Mouse (Mus musculus): ENCODE measurements at regions not wholly inside any gene's neighbourhood (a gene's known extent, or its start where the extent isn't known, plus 50 kb on each side); places are given as distances from the start of the nearest gene placed in this dataset.

DNA sequence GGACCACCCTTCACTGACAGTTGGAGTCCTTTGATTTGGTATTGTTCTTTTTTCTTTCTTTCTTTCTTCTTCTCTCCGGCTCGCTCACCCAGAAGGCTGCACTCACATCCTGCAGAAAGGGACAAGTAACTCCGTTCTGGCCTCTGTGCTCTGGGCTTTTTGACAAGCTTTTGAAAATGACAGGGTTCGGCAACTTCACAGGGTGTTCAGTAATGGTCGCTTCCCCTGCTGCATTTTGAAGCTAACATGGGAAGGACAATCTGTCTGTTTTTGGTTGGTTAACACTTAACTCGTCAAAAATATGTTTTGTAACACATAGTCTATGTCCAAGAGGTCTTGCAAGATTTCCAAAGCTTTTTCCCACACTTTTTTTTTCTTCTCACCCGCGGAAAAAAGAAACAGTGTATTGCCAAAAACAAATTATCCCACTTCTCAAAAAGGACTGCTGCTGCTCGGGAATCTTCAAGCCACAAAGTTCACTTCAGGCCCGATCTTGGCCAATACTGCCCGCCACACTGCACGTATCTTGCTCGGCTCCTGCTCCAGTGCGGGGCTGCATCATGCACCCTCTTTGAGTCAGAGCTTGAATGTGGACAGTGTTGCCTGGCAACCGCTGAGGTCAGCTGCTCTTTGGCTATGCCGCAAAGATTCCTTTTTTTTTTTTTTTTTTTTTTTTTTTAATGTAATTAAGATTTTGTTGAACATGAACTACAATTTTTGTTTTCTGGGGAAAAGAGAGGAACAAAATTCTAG lies 209.4 kb upstream of the Inhba start:
- no peaks in the 10 kb centered on the region for H3K36me3 ChIP-seq
- 43% methylated on average over 16 of the region's 16 CpGs for WGBS
- ATAC-seq (ENCODE audit: low FRiP score, low read depth): peak; percentile 97
- no peak overlapping the region for H3K27ac ChIP-seq (replicated peaks)
- H3K4me1 ChIP-seq: no peaks in the 10 kb centered on the region
- H3K27me3 ChIP-seq: no peaks in the 10 kb centered on the region
- H3K9me3 ChIP-seq: no peaks in the 10 kb centered on the region
- H3K4me2 ChIP-seq (replicated peaks): peak overlapping the region; percentile 15; the same call in 1 of the 2 replicates
- H3K9ac ChIP-seq (replicated peaks): no peak overlapping the region
- no peak overlapping the region for H3K4me3 ChIP-seq

DNA sequence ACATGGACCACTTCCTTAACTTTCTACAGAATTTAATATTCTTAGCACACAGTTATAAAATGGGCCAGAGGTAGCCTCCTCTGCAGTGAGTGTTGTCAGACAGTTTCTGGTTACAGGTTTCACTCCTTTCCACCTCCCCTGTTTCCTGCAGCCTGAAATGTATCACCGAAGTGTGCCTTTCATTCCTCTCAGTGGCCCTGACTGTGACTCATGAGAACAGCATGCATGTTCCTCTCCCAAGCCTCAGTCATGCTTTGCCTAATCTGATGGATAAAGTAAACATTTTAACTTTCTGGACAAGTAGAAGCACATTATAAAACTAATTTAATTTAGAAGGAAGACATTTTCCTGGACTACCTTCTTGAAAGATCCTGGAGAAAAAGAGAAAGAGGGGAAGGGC lies 207.7 kb upstream of the Inhba start:
- WGBS: 70% methylated on average over 1 of the region's 1 CpGs
- no peak overlapping the region for H3K4me3 ChIP-seq
- no peaks in the 10 kb centered on the region for H3K9me3 ChIP-seq
- H3K27ac ChIP-seq (replicated peaks): no peak overlapping the region
- no peak for ATAC-seq (ENCODE audit: low FRiP score, low read depth)
- H3K4me2 ChIP-seq (replicated peaks): no peak overlapping the region
- H3K36me3 ChIP-seq: no peaks in the 10 kb centered on the region
- H3K9ac ChIP-seq (replicated peaks): no peak overlapping the region
- no peaks in the 10 kb centered on the region for H3K27me3 ChIP-seq
- no peaks in the 10 kb centered on the region for H3K4me1 ChIP-seq

DNA sequence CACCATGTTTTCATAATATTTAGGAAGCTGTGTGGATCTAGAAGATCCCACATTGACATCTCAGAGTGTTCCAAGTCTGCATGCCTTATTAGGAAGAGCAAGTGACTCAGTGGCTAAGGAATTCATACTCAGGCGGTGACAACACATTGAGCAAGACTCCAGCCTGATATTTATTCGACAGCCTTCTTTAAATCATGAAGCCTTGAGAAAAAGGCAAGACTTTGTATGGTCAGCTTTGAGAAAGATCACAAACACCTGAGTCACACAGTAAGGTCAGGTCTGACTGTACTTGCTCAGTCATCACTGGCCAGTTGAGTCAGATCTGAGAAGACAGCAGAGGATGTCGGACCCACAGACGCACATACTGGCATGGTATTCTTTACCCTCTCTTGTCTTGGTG lies 204.7 kb upstream of the Inhba start:
- no peak overlapping the region for H3K4me2 ChIP-seq (replicated peaks)
- H3K4me1 ChIP-seq: no peaks in the 10 kb centered on the region
- no peaks in the 10 kb centered on the region for H3K9me3 ChIP-seq
- no peak overlapping the region for H3K27ac ChIP-seq (replicated peaks)
- H3K27me3 ChIP-seq: no peaks in the 10 kb centered on the region
- H3K4me3 ChIP-seq: no peak overlapping the region
- no peak for ATAC-seq (ENCODE audit: low FRiP score, low read depth)
- no peak overlapping the region for H3K9ac ChIP-seq (replicated peaks)
- WGBS: 95% methylated on average over 4 of the region's 4 CpGs
- no peaks in the 10 kb centered on the region for H3K36me3 ChIP-seq

DNA sequence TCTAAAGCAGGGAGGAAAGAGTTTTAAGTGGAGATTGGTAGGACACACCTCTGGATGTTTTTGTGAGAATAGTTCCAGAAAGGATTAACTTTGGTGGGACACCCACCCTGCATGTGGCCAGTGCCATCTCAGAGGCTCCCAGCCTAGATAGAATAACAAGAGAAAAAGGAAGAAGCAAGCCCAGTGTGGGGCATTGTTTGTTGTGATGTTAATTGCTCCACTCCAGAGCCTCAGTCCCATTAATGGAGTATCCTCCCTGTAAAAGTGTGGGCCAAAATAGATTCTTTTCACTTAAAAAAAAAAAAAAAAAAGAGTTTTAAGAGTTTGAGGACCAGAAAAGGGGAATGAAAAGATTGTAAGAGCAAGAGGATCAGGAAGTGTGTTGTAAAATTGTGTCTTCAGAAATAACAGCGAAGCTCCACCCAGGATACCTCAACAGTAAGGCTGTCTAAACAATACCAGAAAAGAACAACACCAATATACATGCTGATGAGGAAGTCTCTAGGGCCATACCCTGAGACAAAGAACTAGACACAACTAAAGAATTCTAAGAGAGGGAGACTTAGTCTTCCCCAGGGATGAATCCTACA lies 189.3 kb upstream of the Inhba start:
- Histone ChIP-seq H3K36me3 (no peaks in the 10 kb centered on the region), H3K9ac (replicated peaks) (no peak overlapping the region), H3K9me3 (no peaks in the 10 kb centered on the region), H3K4me1 (no peaks in the 10 kb centered on the region), H3K4me3 (no peak overlapping the region), H3K27me3 (no peaks in the 10 kb centered on the region), H3K27ac (replicated peaks) (no peak overlapping the region), H3K4me2 (replicated peaks) (no peak overlapping the region)
- no peak for ATAC-seq (ENCODE audit: low FRiP score, low read depth)
- WGBS: 24% methylated on average over 1 of the region's 1 CpGs

DNA sequence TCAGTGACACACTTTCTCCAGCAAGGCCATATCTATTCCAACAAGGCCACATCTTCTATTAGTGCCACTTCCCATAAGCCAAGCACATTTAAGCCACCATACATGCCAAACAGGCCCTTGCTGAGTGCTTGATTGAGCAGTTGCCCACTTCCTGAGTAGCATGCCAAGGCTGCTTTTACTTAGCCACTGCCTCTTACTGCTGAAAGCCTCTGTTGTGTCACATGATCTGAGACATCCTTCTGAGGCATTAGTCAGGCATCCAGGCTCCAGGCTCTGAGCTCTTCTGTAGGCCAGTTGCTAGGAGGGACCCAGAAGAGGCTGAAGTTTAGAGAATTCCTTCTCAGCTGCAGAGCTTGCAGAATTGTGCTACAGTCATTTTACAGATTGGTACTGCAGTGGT lies 165.8 kb upstream of the Inhba start:
- Histone ChIP-seq H3K27me3 (no peaks in the 10 kb centered on the region), H3K9ac (replicated peaks) (no peak overlapping the region), H3K4me2 (replicated peaks) (no peak overlapping the region), H3K4me1 (0 out of 2 replicates have a peak, but pooled peaks cover 6% of the 10 kb centered on the region), H3K9me3 (no peaks in the 10 kb centered on the region), H3K4me3 (no peak overlapping the region), H3K27ac (replicated peaks) (no peak overlapping the region), H3K36me3 (no peaks in the 10 kb centered on the region)
- ATAC-seq (ENCODE audit: low FRiP score, low read depth): no peak

DNA sequence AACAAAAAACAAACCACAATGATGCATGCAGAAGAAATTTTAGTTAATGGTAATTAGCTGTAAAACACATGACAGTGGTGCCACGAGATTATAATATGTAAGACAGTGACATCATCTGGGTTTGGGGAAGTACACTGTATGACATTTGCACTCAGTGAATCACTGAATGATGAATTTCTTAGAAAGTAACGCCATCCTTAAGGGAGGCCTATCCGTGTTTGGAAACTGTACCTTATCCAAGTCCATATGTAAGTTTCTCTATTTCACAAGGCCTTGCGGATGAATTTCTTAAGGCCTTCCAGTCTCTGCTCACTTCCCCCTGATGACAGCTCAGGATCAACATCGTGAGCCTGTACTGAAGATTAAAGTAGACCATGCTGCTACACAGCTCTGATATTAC lies 163.6 kb upstream of the Inhba start:
- H3K4me3 ChIP-seq: no peak overlapping the region
- H3K4me2 ChIP-seq (replicated peaks): no peak overlapping the region
- H3K27ac ChIP-seq (replicated peaks): no peak overlapping the region
- H3K36me3 ChIP-seq: no peaks in the 10 kb centered on the region
- no peaks in the 10 kb centered on the region for H3K27me3 ChIP-seq
- H3K9ac ChIP-seq (replicated peaks): no peak overlapping the region
- no peak for ATAC-seq (ENCODE audit: low FRiP score, low read depth)
- WGBS: 91% methylated on average over 5 of the region's 5 CpGs
- no peaks in the 10 kb centered on the region for H3K9me3 ChIP-seq
- 0 out of 2 replicates have a peak, but pooled peaks cover 6% of the 10 kb centered on the region for H3K4me1 ChIP-seq

DNA sequence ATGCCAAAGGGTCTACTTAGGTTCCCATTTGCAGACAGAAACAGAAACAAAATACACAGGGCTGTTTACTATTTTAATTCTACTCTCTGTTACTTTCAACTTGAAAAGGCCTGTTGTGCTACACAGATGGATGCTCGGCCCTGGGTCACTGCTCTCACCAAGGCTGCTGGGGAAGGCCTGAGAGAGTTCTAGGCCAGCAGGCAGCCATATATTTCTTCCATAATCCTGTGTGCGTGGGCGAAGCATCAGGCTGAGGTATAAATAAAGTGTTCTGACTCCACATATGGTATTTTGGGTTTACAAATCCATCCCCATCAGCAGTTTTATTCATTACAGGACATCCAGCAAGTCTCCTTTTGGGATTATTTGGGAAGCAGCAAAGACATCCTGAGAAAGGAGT lies 162.5 kb upstream of the Inhba start:
- H3K9me3 ChIP-seq: no peaks in the 10 kb centered on the region
- WGBS: 74% methylated on average over 3 of the region's 3 CpGs

DNA sequence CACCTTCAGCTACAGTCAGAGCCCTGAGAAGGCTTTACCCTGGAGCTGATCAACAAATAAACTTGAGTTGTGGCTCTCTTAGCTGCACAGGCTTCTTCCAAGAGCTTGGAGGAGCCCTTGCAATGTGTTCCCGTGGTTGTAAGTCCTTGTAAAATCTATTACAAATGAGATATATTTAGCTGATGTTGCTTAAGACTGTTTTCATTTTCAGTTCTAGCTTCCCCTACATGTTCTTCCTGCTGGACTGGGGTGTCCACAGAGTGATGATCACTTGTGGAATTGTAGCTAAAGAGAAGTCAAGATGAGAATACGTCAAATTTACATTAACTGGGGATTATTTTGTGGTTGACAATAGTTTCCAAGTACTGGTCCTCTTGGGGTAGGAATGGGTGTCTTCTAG lies 161.3 kb upstream of the Inhba start:
- Histone ChIP-seq H3K9ac (replicated peaks) (no peak overlapping the region), H3K4me3 (no peak overlapping the region), H3K4me1 (0 out of 2 replicates have a peak, but pooled peaks cover 6% of the 10 kb centered on the region), H3K27ac (replicated peaks) (no peak overlapping the region), H3K4me2 (replicated peaks) (no peak overlapping the region), H3K27me3 (no peaks in the 10 kb centered on the region), H3K9me3 (no peaks in the 10 kb centered on the region), H3K36me3 (no peaks in the 10 kb centered on the region)
- ATAC-seq (ENCODE audit: low FRiP score, low read depth): no peak
- WGBS: 82% methylated on average over 2 of the region's 2 CpGs

More for the DNA sequence above, 162.5 kb upstream of the Inhba start:
- Histone ChIP-seq H3K27ac (replicated peaks) (no peak overlapping the region), H3K4me1 (0 out of 2 replicates have a peak, but pooled peaks cover 6% of the 10 kb centered on the region), H3K9ac (replicated peaks) (no peak overlapping the region), H3K27me3 (no peaks in the 10 kb centered on the region), H3K4me3 (no peak overlapping the region), H3K4me2 (replicated peaks) (no peak overlapping the region), H3K36me3 (no peaks in the 10 kb centered on the region)
- ATAC-seq (ENCODE audit: low FRiP score, low read depth): no peak

DNA sequence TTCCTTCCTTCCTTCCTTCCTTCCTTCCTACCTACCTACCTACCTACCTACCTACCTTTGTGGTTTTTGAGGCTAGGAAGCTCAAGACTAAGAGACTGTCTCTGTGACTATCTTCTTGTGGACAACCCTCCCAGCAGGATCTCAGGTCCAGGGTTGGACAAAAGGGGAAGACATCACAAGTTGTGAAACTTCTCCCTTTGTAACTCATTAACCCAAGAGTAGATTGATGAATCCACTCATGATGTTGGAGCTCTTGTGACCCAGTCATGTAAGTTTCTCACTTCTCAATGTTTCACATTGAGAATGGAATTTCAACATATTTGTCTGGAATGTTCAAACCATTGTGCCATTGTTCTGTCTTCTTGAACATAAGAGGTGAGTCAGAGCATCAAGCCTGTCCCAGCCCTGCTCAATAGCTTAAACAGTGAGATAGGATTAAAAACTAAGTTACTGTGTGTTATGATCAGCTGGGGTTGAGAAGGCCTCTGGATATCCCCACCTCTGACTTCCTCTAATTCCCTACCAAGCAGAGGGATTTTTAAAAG lies 158.6 kb upstream of the Inhba start:
- H3K27ac ChIP-seq (replicated peaks): no peak overlapping the region
- H3K9ac ChIP-seq (replicated peaks): no peak overlapping the region
- ATAC-seq (ENCODE audit: low FRiP score, low read depth): no peak
- no peak overlapping the region for H3K4me3 ChIP-seq
- no peaks in the 10 kb centered on the region for H3K27me3 ChIP-seq
- no peaks in the 10 kb centered on the region for H3K9me3 ChIP-seq
- no peaks in the 10 kb centered on the region for H3K36me3 ChIP-seq
- 0 out of 2 replicates have a peak, but pooled peaks cover 6% of the 10 kb centered on the region for H3K4me1 ChIP-seq
- H3K4me2 ChIP-seq (replicated peaks): no peak overlapping the region

DNA sequence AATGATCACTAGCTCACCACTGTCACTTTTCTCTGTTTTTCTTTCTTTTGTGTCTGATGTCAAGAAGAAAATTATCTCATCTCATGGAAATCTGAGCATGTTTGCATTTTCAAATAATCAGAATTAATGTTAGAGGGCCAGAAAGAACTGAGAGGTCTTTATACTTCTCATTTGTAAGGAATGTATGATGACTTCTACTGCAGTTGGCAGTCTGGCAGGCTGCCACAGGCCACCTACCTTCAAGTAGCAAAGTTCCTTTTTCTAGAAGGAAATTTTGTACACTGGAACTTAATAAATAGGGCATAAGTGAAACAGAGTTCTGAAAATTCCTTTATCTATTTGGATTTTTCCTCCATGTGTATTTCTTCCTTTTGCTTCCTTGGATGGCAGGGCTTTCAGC lies 148.7 kb upstream of the Inhba start:
- H3K4me2 ChIP-seq (replicated peaks): no peak overlapping the region
- H3K27ac ChIP-seq (replicated peaks): no peak overlapping the region
- no peaks in the 10 kb centered on the region for H3K27me3 ChIP-seq
- H3K4me1 ChIP-seq: no peaks in the 10 kb centered on the region
- no peak for ATAC-seq (ENCODE audit: low FRiP score, low read depth)
- no peak overlapping the region for H3K4me3 ChIP-seq
- H3K36me3 ChIP-seq: no peaks in the 10 kb centered on the region
- H3K9ac ChIP-seq (replicated peaks): no peak overlapping the region
- H3K9me3 ChIP-seq: no peaks in the 10 kb centered on the region

DNA sequence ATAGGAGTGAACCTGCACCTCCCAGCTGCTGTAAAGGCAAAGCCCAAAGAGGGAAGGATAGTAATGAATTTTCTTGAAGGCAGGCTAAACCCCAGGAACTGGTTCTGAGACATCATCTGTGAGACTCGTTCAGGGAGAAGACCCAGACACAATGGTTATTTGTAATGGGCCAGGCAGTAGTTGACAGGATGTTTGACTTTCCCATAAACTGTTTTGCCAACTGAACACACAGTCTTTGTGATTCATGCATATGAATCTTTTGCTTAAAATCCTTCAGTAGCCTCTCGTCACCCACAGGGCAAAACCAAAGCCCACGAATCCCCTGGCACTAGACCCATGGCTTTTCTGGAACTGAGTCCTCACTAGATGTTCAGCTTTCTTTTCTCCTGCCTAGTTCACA lies 148.3 kb upstream of the Inhba start:
- H3K27me3 ChIP-seq: no peaks in the 10 kb centered on the region
- no peak overlapping the region for H3K27ac ChIP-seq (replicated peaks)
- H3K9ac ChIP-seq (replicated peaks): no peak overlapping the region
- ATAC-seq (ENCODE audit: low FRiP score, low read depth): no peak
- 70% methylated on average over 3 of the region's 3 CpGs for WGBS
- H3K4me3 ChIP-seq: no peak overlapping the region
- H3K4me1 ChIP-seq: no peaks in the 10 kb centered on the region
- H3K36me3 ChIP-seq: no peaks in the 10 kb centered on the region
- no peak overlapping the region for H3K4me2 ChIP-seq (replicated peaks)
- no peaks in the 10 kb centered on the region for H3K9me3 ChIP-seq

DNA sequence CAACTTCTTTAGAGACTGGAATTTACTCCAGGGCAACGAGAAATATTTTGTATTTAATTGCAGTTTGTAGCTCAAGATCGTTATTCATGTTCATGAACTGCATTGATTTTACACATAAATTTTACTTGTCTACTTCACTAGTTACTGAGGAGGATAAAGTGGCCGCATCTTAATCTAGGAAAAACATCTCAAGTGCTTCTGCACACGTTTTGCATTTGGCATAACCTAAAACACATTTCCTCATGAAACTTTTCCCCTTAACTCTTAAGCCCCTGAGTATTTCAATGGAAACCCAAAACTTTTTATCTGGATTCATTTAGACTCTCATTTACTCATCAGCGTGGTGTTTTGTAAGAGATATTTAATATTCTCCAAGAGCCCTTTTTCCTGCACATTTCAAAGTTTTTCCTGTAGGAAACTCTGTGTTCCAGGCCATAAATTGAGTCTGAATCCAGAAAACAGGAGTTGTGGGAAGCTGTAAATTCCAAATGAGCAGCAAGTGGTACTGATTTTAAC lies 144.5 kb upstream of the Inhba start:
- Histone ChIP-seq H3K27me3 (no peaks in the 10 kb centered on the region), H3K36me3 (no peaks in the 10 kb centered on the region), H3K27ac (replicated peaks) (no peak overlapping the region), H3K4me3 (no peak overlapping the region), H3K4me2 (replicated peaks) (no peak overlapping the region), H3K9me3 (no peaks in the 10 kb centered on the region), H3K4me1 (no peaks in the 10 kb centered on the region), H3K9ac (replicated peaks) (no peak overlapping the region)
- WGBS: 75% methylated on average over 5 of the region's 5 CpGs
- no peak for ATAC-seq (ENCODE audit: low FRiP score, low read depth)

Data from midbrain, embryonic 12.5 days (tissue).